Mouse (Mus musculus) stomach, embryonic 15.5 days (tissue): ENCODE measurements around the gene Hspa1b. TPM values are rescaled to one million over a fixed set of nuclear protein-coding genes. Genes with fewer than 3 reads are reported as not detected.
A peak's percentile ranks its signal among the peaks of the same experiment; 100 is the strongest.
"Not testable (repeated sequence)": the region's sequence is repeated elsewhere in the genome, so short reads cannot be mapped to it uniquely, and the experiment has no call there.

ENCODE experiments used
- ATAC-seq: fragments of 200-750 bp; cut with Nextera tagmentation; 2 replicates; pipeline ENCODE4 v1.8.0; 2017; ENCODE audit warnings: low read depth, moderate number of reproducible peaks, moderate TSS enrichment; ENCODE audit not compliant: insufficient read depth, low FRiP score
- H3K27ac ChIP-seq: fragments of 300-500 bp; sonication (generic); 2 replicates; pipeline ENCODE4 v1.5.1; 2015; ENCODE audit warnings: mild to moderate bottlenecking, inconsistent platforms
- H3K27me3 ChIP-seq: fragments of 300-500 bp; sonication (generic); replicated peaks from 2 replicates; pipeline ENCODE4 v1.6.1; 2015; ENCODE audit warnings: inconsistent platforms
- H3K36me3 ChIP-seq: fragments of 300-500 bp; sonication (generic); 2 replicates; pipeline ENCODE4 v1.6.1; 2015; ENCODE audit warnings: inconsistent platforms
- H3K4me1 ChIP-seq: fragments of 300-500 bp; sonication (generic); 2 replicates; pipeline ENCODE4 v1.6.1; 2015; ENCODE audit warnings: inconsistent platforms
- H3K4me2 ChIP-seq: fragments of 300-500 bp; sonication (generic); 2 replicates; pipeline ENCODE4 v1.6.1; 2015; ENCODE audit warnings: mild to moderate bottlenecking, inconsistent platforms
- H3K4me3 ChIP-seq: fragments of 300-500 bp; sonication (generic); replicated peaks from 2 replicates; pipeline ENCODE4 v1.5.1; 2015; ENCODE audit warnings: inconsistent platforms
- H3K9ac ChIP-seq: fragments of 300-500 bp; sonication (generic); 2 replicates; pipeline ENCODE4 v1.6.1; 2015; ENCODE audit warnings: inconsistent platforms
- H3K9me3 ChIP-seq: fragments of 300-500 bp; sonication (generic); 2 replicates; pipeline ENCODE4 v1.6.1; 2016; ENCODE audit warnings: inconsistent platforms
- WGBS: fragments of 180-500 bp; shearing (Covaris S2); methylation state at CpG from one replicate; pipeline ENCODE4 v1.1.7; 2015; 5-methylcytosine and 5-hydroxymethylcytosine counted together
- polyA plus RNA-seq: library from polyadenylated mRNA; unstranded; fragments of >200 nt; fragmentation: Nextera tagmentation; extraction: Ambion mirVana; gene quantifications from 2 replicates; pipeline ENCODE4 v1.2.1, GENCODE M21; 2015

The Hspa1b gene
- polyA plus RNA-seq, 1 experiment from 2014 or later: 0.90 TPM

DNA sequence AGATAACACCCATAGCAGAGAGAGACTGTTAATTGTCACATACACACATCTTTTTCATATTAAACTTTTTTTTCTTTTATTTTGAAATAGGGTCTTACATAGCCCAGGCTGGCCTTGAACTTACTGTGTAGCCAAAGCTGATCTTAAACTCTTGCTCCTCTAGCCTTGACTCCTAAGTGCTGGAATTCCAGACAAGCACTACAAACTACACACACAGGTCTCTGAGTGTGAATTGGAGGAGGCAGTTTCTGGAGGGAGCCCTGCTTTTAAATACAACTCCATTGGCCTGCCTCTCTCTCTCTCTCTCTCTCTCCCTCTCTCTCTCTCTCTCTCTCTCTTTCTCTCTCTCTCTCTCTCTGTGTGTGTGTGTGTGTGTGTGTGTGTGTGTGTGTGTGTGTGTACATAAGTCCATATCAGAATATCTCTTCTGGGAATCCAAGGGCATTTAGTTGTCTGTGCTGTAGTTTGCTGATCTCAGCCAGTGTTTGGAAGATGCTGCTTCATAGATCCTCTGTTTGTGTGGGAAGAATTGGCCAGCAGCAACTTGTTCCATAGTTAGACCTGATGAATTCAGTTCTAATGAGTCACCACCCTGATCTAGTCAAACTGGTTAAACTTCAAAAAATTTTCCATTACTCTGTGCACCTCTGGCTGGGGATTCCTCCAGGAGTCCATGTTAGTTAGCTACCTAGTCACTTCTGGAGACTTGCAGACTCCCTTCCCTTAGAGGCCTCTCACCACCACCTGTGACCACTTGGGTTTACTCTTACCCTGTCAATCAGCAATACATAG is 1.9 kb upstream of the Hspa1b start:
- Histone ChIP-seq H3K36me3 (no peaks in the 10 kb centered on the region), H3K4me2 (no peak overlapping the region), H3K27me3 (no peaks in the 10 kb centered on the region), H3K4me3 (no peak overlapping the region), H3K9me3 (no peaks in the 10 kb centered on the region), H3K4me1 (peaks cover 13% of the 10 kb centered on the region; the same call in 1 of the 2 replicates), H3K9ac (no peak overlapping the region), H3K27ac (peak overlapping the region; percentile 99; the same call in 1 of the 2 replicates)
- no peak for ATAC-seq

DNA sequence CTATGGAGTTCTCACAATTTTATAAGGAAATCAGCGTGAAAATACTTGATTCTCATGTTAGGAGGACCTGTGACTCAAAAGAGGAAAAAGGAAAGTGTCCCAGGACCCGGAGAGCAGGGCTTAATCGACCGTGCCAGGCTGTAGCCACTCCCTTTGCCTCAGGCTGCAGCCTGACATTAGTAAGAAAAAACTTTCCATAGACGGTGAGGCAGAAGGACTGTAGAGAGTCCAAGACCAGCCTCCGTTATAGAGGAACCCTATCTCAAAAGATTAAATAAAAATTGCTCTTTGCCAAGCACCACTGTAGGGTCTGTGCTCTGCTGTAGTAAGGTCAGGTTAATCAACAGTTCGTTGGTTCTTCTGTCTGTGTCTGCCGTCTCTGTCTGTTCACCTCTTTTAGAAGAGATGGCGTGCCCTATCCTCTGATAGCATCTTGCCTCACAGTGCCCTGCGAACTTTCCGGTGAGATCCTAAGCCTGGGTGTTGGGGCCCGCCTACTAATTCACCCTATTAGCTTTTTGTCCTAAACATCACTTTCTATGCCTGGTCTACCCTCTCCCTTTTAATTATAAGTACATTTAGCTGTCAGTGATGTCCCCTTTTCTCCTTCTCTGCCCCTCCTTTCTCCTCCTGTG is 960 bp upstream of the Hspa1b start:
- no peaks in the 10 kb centered on the region for H3K9me3 ChIP-seq

DNA sequence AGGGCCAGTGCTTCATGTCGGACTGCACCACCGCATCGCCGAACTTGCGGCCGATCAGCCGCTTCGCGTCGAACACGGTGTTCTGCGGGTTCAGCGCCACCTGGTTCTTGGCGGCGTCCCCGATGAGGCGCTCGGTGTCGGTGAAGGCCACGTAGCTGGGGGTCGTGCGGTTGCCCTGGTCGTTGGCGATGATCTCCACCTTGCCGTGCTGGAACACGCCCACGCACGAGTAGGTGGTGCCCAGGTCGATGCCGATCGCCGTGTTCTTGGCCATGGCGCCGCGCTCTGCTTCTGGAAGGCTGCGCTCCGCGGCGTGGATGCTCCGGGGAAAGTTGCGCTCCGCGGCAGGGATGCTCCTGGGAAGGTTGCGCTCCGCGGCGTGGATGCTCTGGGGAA is 306 bp downstream of the Hspa1b start:
- 1% methylated on average over 30 of the region's 47 CpGs for WGBS
- Histone ChIP-seq H3K4me2 (peak overlapping the region; percentile 63), H3K4me3 (peak overlapping the region; percentile 56)
- peak; percentile 9; the same call in 1 of the 2 replicates for ATAC-seq
- H3K27me3 ChIP-seq, H3K9me3 ChIP-seq, H3K27ac ChIP-seq, H3K9ac ChIP-seq, H3K36me3 ChIP-seq, H3K4me1 ChIP-seq: not testable (repeated sequence)

More for the DNA sequence above, 960 bp upstream of the Hspa1b start:
- no peaks in the 10 kb centered on the region for H3K27me3 ChIP-seq
- peak overlapping the region; percentile 56 for H3K4me3 ChIP-seq
- 14% methylated on average over 12 of the region's 12 CpGs for WGBS
- H3K27ac ChIP-seq: peak overlapping the region; percentile 99
- no peak overlapping the region; the same call in 1 of the 2 replicates for H3K9ac ChIP-seq
- H3K36me3 ChIP-seq: no peaks in the 10 kb centered on the region
- ATAC-seq: no peak
- H3K4me2 ChIP-seq: peak overlapping the region; percentile 63
- peaks cover 13% of the 10 kb centered on the region; the same call in 1 of the 2 replicates for H3K4me1 ChIP-seq

DNA sequence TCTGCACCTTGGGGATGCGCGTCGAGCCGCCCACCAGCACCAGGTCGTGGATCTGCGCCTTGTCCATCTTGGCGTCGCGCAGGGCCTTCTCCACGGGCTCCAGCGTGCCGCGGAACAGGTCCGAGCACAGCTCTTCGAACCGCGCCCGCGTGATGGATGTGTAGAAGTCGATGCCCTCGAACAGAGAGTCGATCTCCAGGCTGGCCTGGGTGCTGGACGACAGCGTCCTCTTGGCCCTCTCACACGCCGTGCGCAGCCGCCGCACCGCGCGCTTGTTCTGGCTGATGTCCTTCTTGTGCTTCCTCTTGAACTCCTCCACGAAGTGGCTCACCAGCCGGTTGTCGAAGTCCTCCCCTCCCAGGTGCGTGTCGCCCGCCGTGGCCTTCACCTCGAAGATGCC is 1.1 kb downstream of the Hspa1b start:
- not testable (repeated sequence) for H3K4me2 ChIP-seq, H3K27me3 ChIP-seq, H3K4me1 ChIP-seq, ATAC-seq, H3K4me3 ChIP-seq, H3K27ac ChIP-seq, H3K9ac ChIP-seq, H3K9me3 ChIP-seq, H3K36me3 ChIP-seq
- 27% methylated on average over 25 of the region's 40 CpGs for WGBS

DNA sequence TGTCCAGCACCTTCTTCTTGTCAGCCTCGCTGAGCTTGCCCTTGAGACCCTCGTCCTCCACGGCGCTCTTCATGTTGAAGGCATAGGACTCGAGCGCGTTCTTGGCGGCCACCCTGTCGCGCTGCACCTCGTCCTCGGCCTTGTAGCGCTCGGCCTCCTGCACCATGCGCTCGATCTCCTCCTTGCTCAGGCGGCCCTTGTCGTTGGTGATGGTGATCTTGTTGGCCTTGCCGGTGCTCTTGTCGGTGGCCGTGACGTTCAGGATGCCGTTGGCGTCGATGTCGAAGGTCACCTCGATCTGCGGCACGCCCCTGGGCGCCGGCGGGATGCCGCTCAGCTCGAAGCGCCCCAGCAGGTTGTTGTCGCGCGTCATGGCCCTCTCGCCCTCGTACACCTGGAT is 1.7 kb downstream of the Hspa1b start:
- WGBS: 15% methylated on average over 35 of the region's 40 CpGs
- not testable (repeated sequence) for H3K27me3 ChIP-seq, H3K9ac ChIP-seq

DNA sequence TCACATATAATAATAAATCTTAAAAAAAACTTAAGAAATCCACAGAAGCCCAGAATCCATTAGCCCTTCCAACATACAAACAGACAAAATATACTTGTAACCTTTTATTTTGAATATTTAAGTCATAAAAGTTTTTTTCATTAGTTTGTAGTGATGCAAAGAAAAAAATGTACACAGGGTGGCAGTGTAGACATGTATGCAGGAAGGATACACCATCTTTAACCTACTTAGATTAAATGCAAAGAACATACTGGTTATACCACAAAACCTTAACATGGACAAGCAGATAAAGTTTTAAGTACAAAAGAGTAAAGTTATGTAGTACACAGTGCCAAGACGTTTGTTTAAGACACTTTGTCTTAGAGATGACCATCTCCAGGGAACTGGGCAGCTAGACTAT is 2.7 kb downstream of the Hspa1b start:
- WGBS: 46% methylated on average over 1 of the region's 1 CpGs

More for the DNA sequence above, 1.7 kb downstream of the Hspa1b start:
- 0 out of 2 replicates have a peak overlapping the region, but pooled peaks have one; percentile 21 for H3K4me2 ChIP-seq
- H3K36me3 ChIP-seq, H3K4me3 ChIP-seq, H3K4me1 ChIP-seq, H3K9me3 ChIP-seq, H3K27ac ChIP-seq, ATAC-seq: not testable (repeated sequence)

DNA sequence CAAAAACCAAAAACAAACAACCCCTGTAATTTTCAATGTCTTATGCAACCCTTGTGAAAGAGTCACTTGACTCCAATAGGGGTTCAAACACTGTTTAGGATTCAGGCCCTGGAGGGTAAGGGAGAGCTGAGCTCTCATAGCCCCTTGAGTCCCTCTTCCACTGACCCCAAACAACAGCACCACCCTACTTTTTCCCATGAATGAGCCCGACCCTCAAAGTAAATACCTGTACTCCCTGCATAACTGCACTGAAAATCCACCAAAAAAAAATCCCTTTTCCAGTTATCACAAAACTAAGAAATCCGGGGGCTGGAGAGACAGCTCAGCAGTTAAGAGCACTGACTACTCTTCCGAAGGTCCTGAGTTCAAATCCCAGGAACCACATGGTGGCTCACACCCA is 3.2 kb downstream of the Hspa1b start:
- no peak overlapping the region for H3K9ac ChIP-seq
- WGBS: 73% methylated on average over 3 of the region's 3 CpGs
- no peak overlapping the region for H3K27ac ChIP-seq
- H3K27me3 ChIP-seq: no peaks in the 10 kb centered on the region
- H3K4me1 ChIP-seq: peaks cover 8% of the 10 kb centered on the region
- ATAC-seq: no peak
- no peak overlapping the region for H3K4me3 ChIP-seq
- H3K36me3 ChIP-seq: 0 out of 2 replicates have a peak, but pooled peaks cover under 1% of the 10 kb centered on the region
- no peaks in the 10 kb centered on the region for H3K9me3 ChIP-seq
- H3K4me2 ChIP-seq: no peak overlapping the region

More for the DNA sequence above, 2.7 kb downstream of the Hspa1b start:
- no peak overlapping the region for H3K4me2 ChIP-seq
- no peak overlapping the region for H3K27ac ChIP-seq
- H3K9ac ChIP-seq: no peak overlapping the region
- H3K36me3 ChIP-seq: no peaks in the 10 kb centered on the region
- no peak for ATAC-seq
- H3K4me3 ChIP-seq: no peak overlapping the region
- H3K27me3 ChIP-seq: no peaks in the 10 kb centered on the region
- H3K4me1 ChIP-seq: peaks cover 7% of the 10 kb centered on the region; the same call in 1 of the 2 replicates
- no peaks in the 10 kb centered on the region for H3K9me3 ChIP-seq

DNA sequence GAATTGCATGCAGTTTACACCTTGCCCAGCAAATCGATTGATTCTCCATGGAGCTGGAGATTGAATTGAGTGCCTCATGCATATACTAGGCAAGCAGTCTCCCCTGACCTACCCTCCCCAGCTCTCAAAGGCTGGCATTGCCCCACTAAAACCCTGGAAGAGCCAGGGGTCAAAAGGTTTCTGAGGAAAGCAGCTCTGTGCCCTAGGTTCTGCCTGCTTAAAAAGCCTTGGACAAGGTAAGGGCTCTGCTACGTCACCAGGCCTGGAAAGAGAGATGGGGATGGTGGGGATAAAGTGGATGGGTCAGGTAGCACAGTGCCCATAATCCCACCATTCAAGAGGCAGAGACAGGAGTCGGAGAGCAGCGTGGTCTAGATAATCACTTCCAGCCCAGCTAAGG is 4.2 kb downstream of the Hspa1b start:
- Histone ChIP-seq H3K4me2 (no peak overlapping the region), H3K27me3 (no peaks in the 10 kb centered on the region), H3K9me3 (no peaks in the 10 kb centered on the region), H3K27ac (no peak overlapping the region), H3K4me3 (no peak overlapping the region), H3K36me3 (peaks cover 10% of the 10 kb centered on the region; the same call in 1 of the 2 replicates), H3K4me1 (peaks cover 10% of the 10 kb centered on the region), H3K9ac (no peak overlapping the region)
- WGBS: 86% methylated on average over 4 of the region's 4 CpGs
- no peak for ATAC-seq

DNA sequence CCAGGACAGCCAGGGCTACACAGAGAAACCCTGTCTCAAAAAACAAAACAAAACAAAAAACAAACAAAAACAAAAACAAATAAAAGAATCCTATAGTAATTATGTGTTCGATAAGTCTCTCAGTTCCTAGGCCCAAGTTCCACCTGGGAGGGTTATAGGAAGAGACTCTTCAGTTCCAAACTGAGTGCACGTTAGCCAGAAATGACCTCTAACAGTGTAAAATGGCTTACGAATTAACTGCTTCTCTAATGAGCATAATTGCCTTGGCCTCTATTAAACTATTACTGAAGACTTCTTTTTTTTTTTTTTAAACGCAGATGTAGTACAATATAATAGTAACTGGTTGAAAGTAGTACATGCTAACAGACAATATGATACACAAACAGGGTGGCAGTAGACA is 5.1 kb downstream of the Hspa1b start:
- 89% methylated on average over 4 of the region's 4 CpGs for WGBS
- H3K9ac ChIP-seq: no peak overlapping the region
- ATAC-seq: no peak
- peaks cover 16% of the 10 kb centered on the region; the same call in 1 of the 2 replicates for H3K36me3 ChIP-seq
- no peaks in the 10 kb centered on the region for H3K9me3 ChIP-seq
- H3K27ac ChIP-seq: no peak overlapping the region
- no peak overlapping the region for H3K4me2 ChIP-seq
- H3K4me3 ChIP-seq: no peak overlapping the region
- no peaks in the 10 kb centered on the region for H3K27me3 ChIP-seq
- peaks cover 9% of the 10 kb centered on the region; the same call in 1 of the 2 replicates for H3K4me1 ChIP-seq

GRCm38 (mm10) chr17:34953258-34953657 is 5.8 kb downstream of the Hspa1b start:
- Histone ChIP-seq H3K4me2 (0 out of 2 replicates have a peak overlapping the region, but pooled peaks have one; percentile 81), H3K27ac (0 out of 2 replicates have a peak overlapping the region, but pooled peaks have one; percentile 92), H3K9me3 (no peaks in the 10 kb centered on the region), H3K4me3 (no peak overlapping the region), H3K4me1 (peaks cover 9% of the 10 kb centered on the region; the same call in 1 of the 2 replicates), H3K9ac (no peak overlapping the region), H3K36me3 (peaks cover 16% of the 10 kb centered on the region; the same call in 1 of the 2 replicates), H3K27me3 (no peaks in the 10 kb centered on the region)
- WGBS: 93% methylated on average over 3 of the region's 3 CpGs
- no peak for ATAC-seq

- Histone ChIP-seq H3K27ac (peak overlapping the region; percentile 92), H3K9ac (peak overlapping the region; percentile 99), H3K4me1 (peaks cover 9% of the 10 kb centered on the region; the same call in 1 of the 2 replicates), H3K4me2 (peak overlapping the region; percentile 81), H3K9me3 (no peaks in the 10 kb centered on the region), H3K36me3 (peaks cover 16% of the 10 kb centered on the region; the same call in 1 of the 2 replicates), H3K4me3 (peak overlapping the region; percentile 94), H3K27me3 (no peaks in the 10 kb centered on the region)
- ATAC-seq: peak; percentile 70; the same call in 1 of the 2 replicates
- under 1% methylated on average over 23 of the region's 23 CpGs for WGBS
These were observed 6.5 kb downstream of the Hspa1b start for GRCm38 (mm10) chr17:34952378-34953040.
